Mouse (Mus musculus): ENCODE data around the gene Rfc4. TPM values are rescaled to one million over a fixed set of nuclear protein-coding genes. Genes with fewer than 3 reads are reported as not detected.
A peak's percentile ranks its signal among the peaks of the same experiment; 100 is the strongest.

Gene Rfc4
- total RNA-seq (2018; cell fraction: chromatin; rRNA removed) = 1 to 10 TPM in 18 of 26 experiments, not detected in 8; 1.5 to 8.8 (median 3.3) TPM
- 1 to 10 TPM; 2.6 to 7.3 (median 4.9) TPM for total RNA-seq (2018; cell fraction: cytosol; rRNA removed)
- total RNA-seq (2018; cell fraction: nucleus; rRNA removed) = 10 to 100 TPM in 1 of 26 experiments, 1 to 10 TPM in 20, under 1 TPM in 5; 0.52 to 12.3 (median 1.8) TPM
- polyA plus RNA-seq (2018) = 2.4 to 20.5 TPM (median 3.8 TPM) in 3 replicates

- WGBS (ENCODE audit: missing documents) = under 1% methylated on average over 50 of the region's 51 CpGs
- peak within 1 kb of the TSS; percentile 87 for H3K27ac ChIP-seq
- peaks cover 11% of the 10 kb centered on the region for H3K79me2 ChIP-seq (ENCODE audit: inconsistent target)
- H3K36me3 ChIP-seq (ENCODE audit: inconsistent target) = no peaks in the 10 kb centered on the region
- peak within 1 kb of the TSS; percentile 83 for H3K4me3 ChIP-seq (ENCODE audit: inconsistent target)
Measured at GRCm38 (mm10) chr16:23127673-23128375, at the start of gene Rfc4. TSS of gene Rfc4 (minus strand) at chr16:23127737.

GRCm38 (mm10) chr16:23175956-23176355 is 48.4 kb upstream of the Rfc4 start:
- H3K27ac ChIP-seq = no peak overlapping the region
- no peaks in the 10 kb centered on the region for H3K79me2 ChIP-seq (ENCODE audit: inconsistent target)
- H3K36me3 ChIP-seq (ENCODE audit: inconsistent target) = no peaks in the 10 kb centered on the region
- WGBS (ENCODE audit: missing documents) = 51% methylated on average over 3 of the region's 3 CpGs
- H3K4me3 ChIP-seq (ENCODE audit: inconsistent target) = no peak overlapping the region

GRCm38 (mm10) chr16:23174855-23175254 is 47.3 kb upstream of the Rfc4 start:
- WGBS (ENCODE audit: missing documents) = 39% methylated on average over 5 of the region's 5 CpGs
- Histone ChIP-seq H3K79me2 (ENCODE audit: inconsistent target) (no peaks in the 10 kb centered on the region), H3K4me3 (ENCODE audit: inconsistent target) (no peak overlapping the region), H3K36me3 (ENCODE audit: inconsistent target) (no peaks in the 10 kb centered on the region), H3K27ac (no peak overlapping the region)

- 95% methylated on average over 5 of the region's 5 CpGs for WGBS (ENCODE audit: missing documents)
- H3K79me2 ChIP-seq (ENCODE audit: inconsistent target) = no peaks in the 10 kb centered on the region
- H3K4me3 ChIP-seq (ENCODE audit: inconsistent target) = no peak overlapping the region
- no peaks in the 10 kb centered on the region for H3K36me3 ChIP-seq (ENCODE audit: inconsistent target)
- no peak overlapping the region for H3K27ac ChIP-seq
Measured at GRCm38 (mm10) chr16:23173904-23174303, 46.4 kb upstream of the Rfc4 start.

DNA sequence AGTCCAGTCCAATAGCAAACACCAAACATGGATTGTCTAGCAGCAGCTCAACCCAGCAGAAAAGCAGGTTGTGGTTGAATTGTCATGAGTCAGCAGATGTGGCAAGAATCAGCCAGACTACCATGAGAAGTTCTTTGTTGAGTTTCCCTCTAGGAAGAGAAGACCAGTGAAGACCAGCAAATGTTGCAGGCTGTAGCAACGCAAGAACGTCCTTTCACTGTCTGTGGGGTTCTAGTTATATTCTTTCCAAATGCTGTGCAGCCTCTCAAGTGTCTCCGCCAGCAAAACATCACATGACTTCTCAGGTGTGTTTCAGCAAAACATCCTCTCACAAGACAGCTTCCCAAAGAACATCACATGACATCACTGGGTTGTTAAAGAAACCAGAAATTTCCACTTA is 43.3 kb upstream of the Rfc4 start:
- Histone ChIP-seq H3K79me2 (ENCODE audit: inconsistent target) (no peaks in the 10 kb centered on the region), H3K36me3 (ENCODE audit: inconsistent target) (no peaks in the 10 kb centered on the region), H3K27ac (no peak overlapping the region), H3K4me3 (ENCODE audit: inconsistent target) (no peak overlapping the region)
- 96% methylated on average over 3 of the region's 3 CpGs for WGBS (ENCODE audit: missing documents)

GRCm38 (mm10) chr16:23167079-23167478 is 39.5 kb upstream of the Rfc4 start:
- 16% methylated on average over 5 of the region's 5 CpGs for WGBS (ENCODE audit: missing documents)
- Histone ChIP-seq H3K27ac (peak overlapping the region; percentile 86), H3K79me2 (ENCODE audit: inconsistent target) (no peaks in the 10 kb centered on the region), H3K36me3 (ENCODE audit: inconsistent target) (no peaks in the 10 kb centered on the region), H3K4me3 (ENCODE audit: inconsistent target) (no peak overlapping the region)

DNA sequence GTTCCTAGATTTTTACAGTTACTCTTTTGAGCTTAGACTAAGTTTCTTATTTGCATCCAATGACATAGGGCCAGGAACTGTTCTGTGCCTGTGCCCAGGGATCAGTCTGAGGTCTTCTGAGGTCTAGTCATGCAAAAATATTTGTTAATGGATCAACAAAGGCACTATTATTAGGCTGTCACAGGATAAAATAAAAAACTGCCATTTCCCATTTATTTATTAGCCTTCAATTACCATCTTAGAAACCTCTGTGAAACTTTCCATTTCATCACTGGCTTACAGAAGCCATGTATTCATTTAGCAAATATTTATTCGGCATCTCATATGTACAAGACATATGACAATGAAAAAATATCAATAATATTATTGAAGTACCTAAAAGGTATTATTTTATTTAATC is 39.1 kb upstream of the Rfc4 start:
- H3K79me2 ChIP-seq (ENCODE audit: inconsistent target) = no peaks in the 10 kb centered on the region
- peak overlapping the region; percentile 86 for H3K27ac ChIP-seq
- H3K36me3 ChIP-seq (ENCODE audit: inconsistent target) = no peaks in the 10 kb centered on the region
- no peak overlapping the region for H3K4me3 ChIP-seq (ENCODE audit: inconsistent target)
- 83% methylated on average over 1 of the region's 1 CpGs for WGBS (ENCODE audit: missing documents)

- Histone ChIP-seq H3K79me2 (ENCODE audit: inconsistent target) (no peaks in the 10 kb centered on the region), H3K4me3 (ENCODE audit: inconsistent target) (no peak overlapping the region), H3K27ac (no peak overlapping the region), H3K36me3 (ENCODE audit: inconsistent target) (no peaks in the 10 kb centered on the region)
- 69% methylated on average over 9 of the region's 9 CpGs for WGBS (ENCODE audit: missing documents)
Measured at GRCm38 (mm10) chr16:23165441-23165840, 37.9 kb upstream of the Rfc4 start.

GRCm38 (mm10) chr16:23164443-23164842 is 36.9 kb upstream of the Rfc4 start:
- Histone ChIP-seq H3K4me3 (ENCODE audit: inconsistent target) (no peak overlapping the region), H3K27ac (no peak overlapping the region), H3K36me3 (ENCODE audit: inconsistent target) (no peaks in the 10 kb centered on the region), H3K79me2 (ENCODE audit: inconsistent target) (no peaks in the 10 kb centered on the region)
- WGBS (ENCODE audit: missing documents) = 81% methylated on average over 6 of the region's 6 CpGs

DNA sequence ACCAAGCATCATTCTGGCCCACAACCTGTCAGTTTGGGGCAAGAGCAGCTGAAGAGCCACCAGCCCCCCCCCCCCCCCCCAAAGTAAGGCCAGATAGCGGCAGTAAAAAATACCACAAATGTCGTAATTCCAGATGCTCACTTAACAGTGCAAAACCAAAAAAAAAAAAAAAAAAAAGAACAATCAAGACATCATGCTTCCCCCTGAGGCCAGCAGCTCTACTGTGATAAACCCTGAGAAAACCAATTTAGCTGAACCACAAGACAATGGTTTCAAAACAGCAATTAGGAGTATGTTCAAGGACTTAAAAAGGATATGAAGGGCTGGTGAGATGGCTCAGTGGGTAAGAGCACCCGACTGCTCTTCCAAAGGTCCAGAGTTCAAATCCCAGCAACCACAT is 34.6 kb upstream of the Rfc4 start:
- 33% methylated on average over 2 of the region's 3 CpGs for WGBS (ENCODE audit: missing documents)
- Histone ChIP-seq H3K36me3 (ENCODE audit: inconsistent target) (no peaks in the 10 kb centered on the region), H3K79me2 (ENCODE audit: inconsistent target) (no peaks in the 10 kb centered on the region), H3K4me3 (ENCODE audit: inconsistent target) (no peak overlapping the region), H3K27ac (no peak overlapping the region)

- Histone ChIP-seq H3K4me3 (ENCODE audit: inconsistent target) (no peak overlapping the region), H3K79me2 (ENCODE audit: inconsistent target) (no peaks in the 10 kb centered on the region), H3K36me3 (ENCODE audit: inconsistent target) (no peaks in the 10 kb centered on the region), H3K27ac (no peak overlapping the region)
- 8% methylated on average over 2 of the region's 2 CpGs for WGBS (ENCODE audit: missing documents)
Measured at GRCm38 (mm10) chr16:23159749-23160148, 32.2 kb upstream of the Rfc4 start.

GRCm38 (mm10) chr16:23158957-23159356 is 31.4 kb upstream of the Rfc4 start:
- Histone ChIP-seq H3K36me3 (ENCODE audit: inconsistent target) (no peaks in the 10 kb centered on the region), H3K27ac (no peak overlapping the region), H3K4me3 (ENCODE audit: inconsistent target) (no peak overlapping the region), H3K79me2 (ENCODE audit: inconsistent target) (no peaks in the 10 kb centered on the region)
- WGBS (ENCODE audit: missing documents) = 75% methylated on average over 2 of the region's 2 CpGs

GRCm38 (mm10) chr16:23158292-23158691 is 30.8 kb upstream of the Rfc4 start:
- WGBS (ENCODE audit: missing documents) = 91% methylated on average over 7 of the region's 7 CpGs
- no peaks in the 10 kb centered on the region for H3K36me3 ChIP-seq (ENCODE audit: inconsistent target)
- no peak overlapping the region for H3K4me3 ChIP-seq (ENCODE audit: inconsistent target)
- no peaks in the 10 kb centered on the region for H3K79me2 ChIP-seq (ENCODE audit: inconsistent target)
- no peak overlapping the region for H3K27ac ChIP-seq

DNA sequence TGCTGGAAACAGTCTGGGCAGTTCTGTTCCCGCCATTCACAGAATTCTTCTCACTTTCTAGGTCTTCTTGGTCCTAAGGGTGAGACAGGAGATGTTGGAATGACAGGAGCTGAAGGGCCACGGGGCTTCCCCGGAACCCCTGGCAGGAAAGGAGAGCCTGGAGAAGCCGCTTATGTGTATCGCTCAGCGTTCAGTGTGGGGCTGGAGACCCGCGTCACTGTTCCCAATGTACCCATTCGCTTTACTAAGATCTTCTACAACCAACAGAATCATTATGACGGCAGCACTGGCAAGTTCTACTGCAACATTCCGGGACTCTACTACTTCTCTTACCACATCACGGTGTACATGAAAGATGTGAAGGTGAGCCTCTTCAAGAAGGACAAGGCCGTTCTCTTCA is 29.5 kb upstream of the Rfc4 start:
- Histone ChIP-seq H3K4me3 (ENCODE audit: inconsistent target) (no peak overlapping the region), H3K36me3 (ENCODE audit: inconsistent target) (no peaks in the 10 kb centered on the region), H3K27ac (no peak overlapping the region), H3K79me2 (ENCODE audit: inconsistent target) (no peaks in the 10 kb centered on the region)
- WGBS (ENCODE audit: missing documents) = 94% methylated on average over 13 of the region's 13 CpGs

- H3K36me3 ChIP-seq (ENCODE audit: inconsistent target) = no peaks in the 10 kb centered on the region
- no peaks in the 10 kb centered on the region for H3K79me2 ChIP-seq (ENCODE audit: inconsistent target)
- H3K4me3 ChIP-seq (ENCODE audit: inconsistent target) = no peak overlapping the region
- no peak overlapping the region for H3K27ac ChIP-seq
- 93% methylated on average over 5 of the region's 5 CpGs for WGBS (ENCODE audit: missing documents)
Measured at GRCm38 (mm10) chr16:23154261-23154660, 26.7 kb upstream of the Rfc4 start.
